Mouse (Mus musculus) liver, embryonic 13.5 days (tissue): ENCODE results near the gene Gm14139. TPM values are rescaled to one million over a fixed set of nuclear protein-coding genes. Genes with fewer than 3 reads are reported as not detected.

Experiments used
- polyA plus RNA-seq: library from polyadenylated mRNA; unstranded; fragments of >200 nt; fragmentation: Nextera tagmentation; extraction: Ambion mirVana; gene quantifications from 2 replicates; pipeline ENCODE4 v1.2.1, GENCODE M21; 2015

Gene Gm14139
- polyA plus RNA-seq, 1 experiment from 2014 or later = 0.10 TPM

Other genes starting within 250 kb of the Gm14139 start
- gene Zfp120, start 45.0 kb upstream of the Gm14139 start, polyA plus RNA-seq = 3.7 and 4.0 TPM in 2 replicates
- not detected in 2 replicates for gene Gm10770, start 2.1 kb upstream of the Gm14139 start, polyA plus RNA-seq
- 1.3 and 1.6 TPM in 2 replicates for gene Zfp937, start 36.3 kb downstream of the Gm14139 start, polyA plus RNA-seq
- gene Gm21994, start 73.8 kb downstream of the Gm14139 start, polyA plus RNA-seq = 1.7 and 1.8 TPM in 2 replicates
- gene Gm14124, start 75.8 kb downstream of the Gm14139 start, polyA plus RNA-seq = not detected in 2 replicates
- 1.2 and 1.3 TPM in 2 replicates for gene Gm10130, start 141.9 kb downstream of the Gm14139 start, polyA plus RNA-seq
- 0.98 and 1.3 TPM in 2 replicates for gene 3300002I08Rik, start 181.0 kb downstream of the Gm14139 start, polyA plus RNA-seq